9 mouse cellular contexts compared by ENCODE assay signal in genomic region chr17:23992789-23993553, GRCm38 (mm10). TPM values are rescaled to one million over a fixed set of nuclear protein-coding genes. Genes with fewer than 3 reads are reported as not detected.
DNase-seq lines count a peak whose midpoint lies in the region; ATAC-seq and TF ChIP-seq lines count a peak whose summit lies in the region.
"Had no signal": no experiment of that assay in that cellular context is flagged by ENCODE, and none has a peak within 500 bp of the region (broad histone marks: within the 10 kb centered on the region; RNA-seq: fewer than 3 reads in every experiment).

No protein-coding gene starts in this region.

- TF ChIP-seq EP300 in MEL (IDR thresholded peaks at IDR 0.05; ENCODE audit: low read depth in 1 of 2, low read length in 2 of 2) = no peak

- no peaks in the 10 kb centered on the region for H3K79me2 ChIP-seq in MEL (ENCODE audit: control insufficient read depth, insufficient read depth, low read length, poor library complexity)

- H3K9ac ChIP-seq in MEL (ENCODE audit: control insufficient read depth, low read depth, low read length, poor library complexity, severe bottlenecking) = peak overlapping the region; percentile 50
- no peak overlapping the region for H3K9ac ChIP-seq in embryonic facial prominence, embryonic 12.5 days

- peak overlapping the region; percentile 51 for H3K4me2 ChIP-seq in embryonic facial prominence, embryonic 12.5 days (replicated peaks)

- H3K36me3 ChIP-seq in MEL (ENCODE audit: control insufficient read depth in 1 of 2, insufficient read depth in 2 of 2, low read length in 2 of 2) = no peaks in the 10 kb centered on the region
- no peaks in the 10 kb centered on the region for H3K36me3 ChIP-seq in embryonic facial prominence, embryonic 12.5 days

- DNase-seq in MEL (ENCODE audit: low read depth, low spot score) = no peak
- DNase-seq in kidney, adult 11 months = peak; percentile 80
- DNase-seq in adipocyte (ENCODE audit: low spot score) = no peak
- DNase-seq in thymus, postnatal 0 days (ENCODE audit: low spot score) = no peak
- DNase-seq in frontal cortex, postnatal 14 days (ENCODE audit: low spot score in 2 of 2) = no peak

- peaks cover 2 to 7% of the 10 kb centered on the region in 2 experiments; a peak in 3 of 4 replicates for H3K27me3 ChIP-seq in MEL (ENCODE audit: control insufficient read depth in 1 of 2, insufficient read depth in 2 of 2, low read length in 2 of 2)
- H3K27me3 ChIP-seq in embryonic facial prominence, embryonic 12.5 days = peaks cover 5% of the 10 kb centered on the region; the same call in 1 of the 2 replicates

- no peak for TF ChIP-seq POLR2A in MEL (IDR thresholded peaks at IDR 0.05; ENCODE audit: control insufficient read depth in 1 of 2, insufficient read depth in 1 of 2, low read depth in 1 of 2, low read length in 2 of 2, poor library complexity in 1 of 2)

- no peak overlapping the region for H3K27ac ChIP-seq in MEL (ENCODE audit: control insufficient read depth, low read depth, low read length)
- H3K27ac ChIP-seq in embryonic facial prominence, embryonic 12.5 days = no peak overlapping the region

- 0 out of 2 replicates have a peak, but pooled peaks have one; percentile 63 for ATAC-seq in embryonic facial prominence, embryonic 12.5 days (ENCODE audit: insufficient number of reproducible peaks, insufficient read depth, low FRiP score, low TSS enrichment)
- ATAC-seq in megakaryocyte progenitor cell, adult 5-6 weeks (replicated peaks; ENCODE audit: poor library complexity) = 0 out of 2 replicates have a peak, but pooled peaks have one; percentile 4

- peak overlapping the region; percentile 7 to 39; a peak in 3 of 4 replicates for H3K4me3 ChIP-seq in MEL (ENCODE audit: control insufficient read depth in 1 of 2, insufficient read depth in 1 of 2, low read depth in 2 of 2, low read length in 2 of 2)
- H3K4me3 ChIP-seq in embryonic facial prominence, embryonic 12.5 days = peak overlapping the region; percentile 14; the same call in 1 of the 2 replicates

- TF ChIP-seq CTCF in MEL (IDR thresholded peaks at IDR 0.05 in 2 of 3, conservative IDR thresholded peaks at IDR 0.05 in 1 of 3; ENCODE audit: control insufficient read depth in 1 of 3, insufficient read depth in 1 of 3, low read depth in 2 of 3, low read length in 3 of 3, poor library complexity in 1 of 3, severe bottlenecking in 1 of 3) = no peak

- TF ChIP-seq RAD21 in MEL (IDR thresholded peaks at IDR 0.05; ENCODE audit: low read depth, low read length) = no peak

- H3K9me3 ChIP-seq in MEL (replicated peaks; ENCODE audit: insufficient read depth, low read length) = no peaks in the 10 kb centered on the region
- no peaks in the 10 kb centered on the region for H3K9me3 ChIP-seq in embryonic facial prominence, embryonic 12.5 days

- 72% methylated on average over 9 of the region's 9 CpGs for WGBS in embryonic facial prominence, embryonic 12.5 days

- peaks cover 0 to 3% of the 10 kb centered on the region in 2 experiments; a peak in 1 of 4 replicates for H3K4me1 ChIP-seq in MEL (ENCODE audit: control insufficient read depth in 1 of 2, insufficient read depth in 2 of 2, low read length in 2 of 2)
- 0 out of 2 replicates have a peak, but pooled peaks cover 3% of the 10 kb centered on the region for H3K4me1 ChIP-seq in embryonic facial prominence, embryonic 12.5 days

TF ChIP-seq in MEL, 35 proteins besides CTCF, POLR2A, EP300 and RAD21:
- TF ChIP-seq MAZ (IDR thresholded peaks at IDR 0.05; ENCODE audit: low read depth, low read length) (no peak), ELF1 (IDR thresholded peaks at IDR 0.05; ENCODE audit: low read depth, low read length) (no peak), E2F4 (IDR thresholded peaks at IDR 0.05; ENCODE audit: borderline replicate concordance, low read depth, low read length) (no peak), ZNF384 (IDR thresholded peaks at IDR 0.05; ENCODE audit: low read depth, low read length) (no peak), TCF12 (IDR thresholded peaks at IDR 0.05; ENCODE audit: low read depth, low read length) (no peak), GATA1 (IDR thresholded peaks at IDR 0.05; ENCODE audit: low read depth, low read length) (no peak), ZC3H11A (IDR thresholded peaks at IDR 0.05; ENCODE audit: low read depth, low read length) (no peak), USF2 (IDR thresholded peaks at IDR 0.05; ENCODE audit: borderline replicate concordance in 1 of 2, insufficient read depth in 1 of 2, low read depth in 1 of 2, low read length in 2 of 2) (no peak), JUND (IDR thresholded peaks at IDR 0.05; ENCODE audit: low read depth, low read length) (no peak), HCFC1 (IDR thresholded peaks at IDR 0.05; ENCODE audit: low read depth, low read length) (no peak), RCOR1 (IDR thresholded peaks at IDR 0.05; ENCODE audit: low read depth, low read length) (no peak), ZMIZ1 (IDR thresholded peaks at IDR 0.05; ENCODE audit: low read depth, low read length) (no peak), MAX (IDR thresholded peaks at IDR 0.05; ENCODE audit: low read length) (no peak), MYB (IDR thresholded peaks at IDR 0.05; ENCODE audit: low read depth, low read length) (no peak), CHD2 (IDR thresholded peaks at IDR 0.05; ENCODE audit: low read length) (no peak), NELFE (IDR thresholded peaks at IDR 0.05; ENCODE audit: low read depth, low read length) (no peak), UBTF (IDR thresholded peaks at IDR 0.05; ENCODE audit: borderline replicate concordance, insufficient read depth, low read depth, low read length) (no peak), SIN3A (IDR thresholded peaks at IDR 0.05; ENCODE audit: low read length) (no peak), POLR2AphosphoS5 (IDR thresholded peaks at IDR 0.05; ENCODE audit: borderline replicate concordance, low read depth, low read length) (no peak), ZKSCAN1 (IDR thresholded peaks at IDR 0.05; ENCODE audit: low read depth, low read length) (no peak)

RNA-seq across cellular contexts. Expression of gene Prss22, which starts 4.9 kb away (rescaled TPM):
- total RNA-seq in MEL (2012; rRNA removed) = not detected in 2 replicates
- not detected for polyA plus RNA-seq in MEL (2012; ENCODE audit: insufficient read depth in 1 of 2, insufficient read length in 2 of 2, low read depth in 1 of 2, low replicate concordance in 2 of 2, missing spikeins in 1 of 2)
- polyA plus RNA-seq in embryonic facial prominence, embryonic 12.5 days (2016; fragmentation: Nextera tagmentation; extraction: Ambion mirVana) = 1.2 and 1.7 TPM in 2 replicates
- total RNA-seq in megakaryocyte progenitor cell, adult 5-6 weeks (2015) = not detected in 2 replicates
- not detected in 2 replicates for total RNA-seq in megakaryocyte progenitor cell, adult 5-6 weeks (2017)
- polyA plus RNA-seq in thymus, postnatal 0 days (2015; fragmentation: Nextera tagmentation; extraction: Ambion mirVana) = 0.22 and 0.70 TPM in 2 replicates
- total RNA-seq: adrenal gland, adult 8-10 months; gastrocnemius, postnatal 4 days had no signal

RNA-seq across cellular contexts. Expression of gene Prss30, which starts 12.6 kb away (rescaled TPM):
- total RNA-seq in MEL (2012; rRNA removed) = not detected in 2 replicates
- not detected for polyA plus RNA-seq in MEL (2012; ENCODE audit: insufficient read depth in 1 of 2, insufficient read length in 2 of 2, low read depth in 1 of 2, low replicate concordance in 2 of 2, missing spikeins in 1 of 2)
- polyA plus RNA-seq in embryonic facial prominence, embryonic 12.5 days (2016; fragmentation: Nextera tagmentation; extraction: Ambion mirVana) = not detected in 2 replicates
- 0.22 and 0.27 TPM in 2 replicates for total RNA-seq in megakaryocyte progenitor cell, adult 5-6 weeks (2015)
- not detected in 2 replicates for total RNA-seq in megakaryocyte progenitor cell, adult 5-6 weeks (2017)
- 0.65 and 0.77 TPM in 2 replicates for polyA plus RNA-seq in thymus, postnatal 0 days (2015; fragmentation: Nextera tagmentation; extraction: Ambion mirVana)
- total RNA-seq: gastrocnemius, postnatal 4 days had no signal

RNA-seq across cellular contexts. Expression of gene Sbpl, which starts 37.9 kb away (rescaled TPM):
- total RNA-seq in MEL (2012; rRNA removed) = not detected in 2 replicates
- polyA plus RNA-seq in MEL (2012; ENCODE audit: insufficient read depth in 1 of 2, insufficient read length in 2 of 2, low read depth in 1 of 2, low replicate concordance in 2 of 2, missing spikeins in 1 of 2) = not detected
- polyA plus RNA-seq in embryonic facial prominence, embryonic 12.5 days (2016; fragmentation: Nextera tagmentation; extraction: Ambion mirVana) = not detected in 2 replicates
- not detected in 2 replicates for total RNA-seq in megakaryocyte progenitor cell, adult 5-6 weeks (2015)
- not detected in 2 replicates for total RNA-seq in megakaryocyte progenitor cell, adult 5-6 weeks (2017)
- polyA plus RNA-seq in thymus, postnatal 0 days (2015; fragmentation: Nextera tagmentation; extraction: Ambion mirVana) = 2.8 and 3.9 TPM in 2 replicates
- total RNA-seq: adrenal gland, adult 8-10 months; gastrocnemius, postnatal 4 days had no signal

RNA-seq across cellular contexts. Expression of gene Prss27, which starts 45.0 kb away (rescaled TPM):
- not detected in 2 replicates for total RNA-seq in MEL (2012; rRNA removed)
- polyA plus RNA-seq in MEL (2012; ENCODE audit: insufficient read depth in 1 of 2, insufficient read length in 2 of 2, low read depth in 1 of 2, low replicate concordance in 2 of 2, missing spikeins in 1 of 2) = not detected
- polyA plus RNA-seq in embryonic facial prominence, embryonic 12.5 days (2016; fragmentation: Nextera tagmentation; extraction: Ambion mirVana) = 0.22 and 0.24 TPM in 2 replicates
- total RNA-seq in megakaryocyte progenitor cell, adult 5-6 weeks (2015) = not detected in 2 replicates
- not detected in 2 replicates for total RNA-seq in megakaryocyte progenitor cell, adult 5-6 weeks (2017)
- 0.93 and 2.4 TPM in 2 replicates for polyA plus RNA-seq in thymus, postnatal 0 days (2015; fragmentation: Nextera tagmentation; extraction: Ambion mirVana)
- total RNA-seq: gastrocnemius, postnatal 4 days had no signal

RNA-seq across cellular contexts. Expression of gene Sbp, which starts 51.5 kb away (rescaled TPM):
- total RNA-seq in MEL (2012; rRNA removed) = not detected in 2 replicates
- not detected for polyA plus RNA-seq in MEL (2012; ENCODE audit: insufficient read depth in 1 of 2, insufficient read length in 2 of 2, low read depth in 1 of 2, low replicate concordance in 2 of 2, missing spikeins in 1 of 2)
- polyA plus RNA-seq in embryonic facial prominence, embryonic 12.5 days (2016; fragmentation: Nextera tagmentation; extraction: Ambion mirVana) = not detected in 2 replicates
- not detected in 2 replicates for total RNA-seq in megakaryocyte progenitor cell, adult 5-6 weeks (2015)
- total RNA-seq in megakaryocyte progenitor cell, adult 5-6 weeks (2017) = not detected in 2 replicates
- polyA plus RNA-seq in thymus, postnatal 0 days (2015; fragmentation: Nextera tagmentation; extraction: Ambion mirVana) = 1.6 and 1.8 TPM in 2 replicates
- total RNA-seq: adrenal gland, adult 8-10 months; gastrocnemius, postnatal 4 days had no signal
